Mouse (Mus musculus): ENCODE measurements around the gene Usp20. TPM values are rescaled to one million over a fixed set of nuclear protein-coding genes. Genes with fewer than 3 reads are reported as not detected.
"Not testable (repeated sequence)": the region's sequence is repeated elsewhere in the genome, so short reads cannot be mapped to it uniquely, and the experiment has no call there.

The Usp20 gene
- 11.2 and 14.8 TPM in 2 replicates for polyA plus RNA-seq (2014; fragmentation: Nextera tagmentation; extraction: Ambion mirVana)

GRCm38 (mm10) chr2:30981790-30982513, at the start of gene Usp20, which contains the start of gene BC005624:
Gene Usp20, plus strand, starts transcription at chr2:30982279.
Gene BC005624, minus strand, starts transcription at chr2:30982201.
- Histone ChIP-seq H3K9ac (ENCODE audit: low read depth, low read length) (peak within 1 kb of the TSS; percentile 74), H3K4me1 (ENCODE audit: control insufficient read depth, insufficient read depth, low read length) (peaks cover 19% of the 10 kb centered on the region), H3K27ac (ENCODE audit: low read depth, low read length) (peak within 1 kb of the TSS; percentile 17), H3K4me2 (peak within 1 kb of the TSS; percentile 91), H3K9me3 (replicated peaks; ENCODE audit: control insufficient read depth, low read length) (no peaks in the 10 kb centered on the region), H3K4me3 (ENCODE audit: low read depth, low read length) (peak within 1 kb of the TSS; percentile 85), H3K27me3 (ENCODE audit: control insufficient read depth, insufficient read depth, low read length) (no peaks in the 10 kb centered on the region), H3K36me3 (ENCODE audit: control insufficient read depth, insufficient read depth, low read length) (peaks cover 18% of the 10 kb centered on the region; the same call in 1 of the 2 replicates)
- WGBS (ENCODE audit: insufficient replicate concordance) = under 1% methylated on average over 66 of the region's 66 CpGs
- peak; percentile 96 for ATAC-seq (replicated peaks; ENCODE audit: insufficient number of reproducible peaks, low FRiP score, low TSS enrichment)

GRCm38 (mm10) chr2:30933032-30933431, 49.0 kb upstream of the Usp20 start:
- Histone ChIP-seq H3K9ac (ENCODE audit: low read depth, low read length) (no peak overlapping the region), H3K4me2 (no peak overlapping the region), H3K27me3 (ENCODE audit: control insufficient read depth, insufficient read depth, low read length) (no peaks in the 10 kb centered on the region), H3K4me3 (ENCODE audit: low read depth, low read length) (no peak overlapping the region), H3K27ac (ENCODE audit: low read depth, low read length) (no peak overlapping the region), H3K9me3 (replicated peaks; ENCODE audit: control insufficient read depth, low read length) (no peaks in the 10 kb centered on the region), H3K36me3 (ENCODE audit: control insufficient read depth, insufficient read depth, low read length) (no peaks in the 10 kb centered on the region), H3K4me1 (ENCODE audit: control insufficient read depth, insufficient read depth, low read length) (peaks cover 10% of the 10 kb centered on the region; the same call in 1 of the 2 replicates)
- 66% methylated on average over 6 of the region's 6 CpGs for WGBS (ENCODE audit: insufficient replicate concordance)
- ATAC-seq (replicated peaks; ENCODE audit: insufficient number of reproducible peaks, low FRiP score, low TSS enrichment) = no peak

GRCm38 (mm10) chr2:30933917-30934450, 48.1 kb upstream of the Usp20 start:
- peaks cover 8% of the 10 kb centered on the region; the same call in 1 of the 2 replicates for H3K4me1 ChIP-seq (ENCODE audit: control insufficient read depth, insufficient read depth, low read length)
- no peak overlapping the region for H3K4me3 ChIP-seq (ENCODE audit: low read depth, low read length)
- no peak for ATAC-seq (replicated peaks; ENCODE audit: insufficient number of reproducible peaks, low FRiP score, low TSS enrichment)
- no peaks in the 10 kb centered on the region for H3K9me3 ChIP-seq (replicated peaks; ENCODE audit: control insufficient read depth, low read length)
- H3K9ac ChIP-seq (ENCODE audit: low read depth, low read length) = no peak overlapping the region
- H3K27me3 ChIP-seq (ENCODE audit: control insufficient read depth, insufficient read depth, low read length) = no peaks in the 10 kb centered on the region
- H3K4me2 ChIP-seq = no peak overlapping the region
- no peak overlapping the region for H3K27ac ChIP-seq (ENCODE audit: low read depth, low read length)
- H3K36me3 ChIP-seq (ENCODE audit: control insufficient read depth, insufficient read depth, low read length) = no peaks in the 10 kb centered on the region
- 18% methylated on average over 7 of the region's 7 CpGs for WGBS (ENCODE audit: insufficient replicate concordance)

DNA sequence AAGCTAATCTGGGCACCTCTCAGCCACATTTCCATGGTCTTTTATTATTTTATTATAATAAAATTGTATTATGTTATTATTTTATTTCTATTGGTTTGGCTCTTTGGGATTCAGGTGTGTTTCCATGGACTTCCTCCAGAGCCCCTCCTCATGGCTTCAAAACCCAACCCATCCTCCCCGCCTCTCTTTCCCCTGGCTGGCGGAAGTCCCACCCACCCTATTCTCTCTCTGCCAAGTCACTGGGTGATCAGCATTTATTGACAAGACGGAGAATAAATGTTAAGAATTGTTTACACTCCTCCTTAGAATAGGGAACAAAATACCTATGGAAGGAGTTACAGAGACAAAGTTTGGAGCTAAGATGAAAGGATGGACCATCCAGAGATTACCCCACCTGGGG, 45.3 kb upstream of the Usp20 start:
- 78% methylated on average over 3 of the region's 3 CpGs for WGBS (ENCODE audit: insufficient replicate concordance)
- Histone ChIP-seq H3K9ac (ENCODE audit: low read depth, low read length) (no peak overlapping the region), H3K27ac (ENCODE audit: low read depth, low read length) (no peak overlapping the region), H3K4me2 (no peak overlapping the region), H3K4me3 (ENCODE audit: low read depth, low read length) (no peak overlapping the region), H3K4me1 (ENCODE audit: control insufficient read depth, insufficient read depth, low read length) (no peaks in the 10 kb centered on the region), H3K27me3 (ENCODE audit: control insufficient read depth, insufficient read depth, low read length) (no peaks in the 10 kb centered on the region), H3K36me3 (ENCODE audit: control insufficient read depth, insufficient read depth, low read length) (no peaks in the 10 kb centered on the region), H3K9me3 (replicated peaks; ENCODE audit: control insufficient read depth, low read length) (no peaks in the 10 kb centered on the region)
- no peak for ATAC-seq (replicated peaks; ENCODE audit: insufficient number of reproducible peaks, low FRiP score, low TSS enrichment)

DNA sequence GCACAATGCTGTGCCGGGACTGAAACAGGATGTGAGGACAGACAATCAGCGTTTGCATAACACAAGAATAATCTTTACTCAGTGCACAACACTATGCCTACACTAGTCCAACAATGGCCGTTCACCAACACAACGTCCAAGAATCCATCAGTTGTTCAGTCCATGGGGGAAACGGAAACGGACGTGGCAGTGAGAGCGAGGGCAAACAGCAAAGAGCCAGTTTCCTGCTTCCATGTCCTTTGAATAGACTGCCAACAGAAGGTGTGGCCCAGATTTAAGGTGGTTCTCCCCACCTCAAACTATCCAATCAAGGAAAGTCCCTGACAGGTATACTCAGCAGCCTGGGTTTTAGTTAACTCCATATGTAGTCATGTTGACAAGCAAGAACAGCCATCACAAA, 44.3 kb upstream of the Usp20 start:
- Histone ChIP-seq H3K36me3 (ENCODE audit: control insufficient read depth, insufficient read depth, low read length) (no peaks in the 10 kb centered on the region), H3K4me2 (no peak overlapping the region), H3K27me3 (ENCODE audit: control insufficient read depth, insufficient read depth, low read length) (no peaks in the 10 kb centered on the region), H3K4me3 (ENCODE audit: low read depth, low read length) (no peak overlapping the region), H3K9me3 (replicated peaks; ENCODE audit: control insufficient read depth, low read length) (no peaks in the 10 kb centered on the region), H3K4me1 (ENCODE audit: control insufficient read depth, insufficient read depth, low read length) (no peaks in the 10 kb centered on the region), H3K9ac (ENCODE audit: low read depth, low read length) (no peak overlapping the region), H3K27ac (ENCODE audit: low read depth, low read length) (no peak overlapping the region)
- WGBS (ENCODE audit: insufficient replicate concordance) = 72% methylated on average over 8 of the region's 8 CpGs
- ATAC-seq (replicated peaks; ENCODE audit: insufficient number of reproducible peaks, low FRiP score, low TSS enrichment) = no peak

GRCm38 (mm10) chr2:30938574-30938991, 43.5 kb upstream of the Usp20 start:
- no peaks in the 10 kb centered on the region for H3K4me1 ChIP-seq (ENCODE audit: control insufficient read depth, insufficient read depth, low read length)
- WGBS (ENCODE audit: insufficient replicate concordance) = 30% methylated on average over 4 of the region's 4 CpGs
- H3K9me3 ChIP-seq (replicated peaks; ENCODE audit: control insufficient read depth, low read length) = no peaks in the 10 kb centered on the region
- no peak overlapping the region for H3K4me2 ChIP-seq
- H3K9ac ChIP-seq (ENCODE audit: low read depth, low read length) = no peak overlapping the region
- no peaks in the 10 kb centered on the region; the same call in 1 of the 2 replicates for H3K27me3 ChIP-seq (ENCODE audit: control insufficient read depth, insufficient read depth, low read length)
- H3K4me3 ChIP-seq (ENCODE audit: low read depth, low read length) = no peak overlapping the region
- no peak for ATAC-seq (replicated peaks; ENCODE audit: insufficient number of reproducible peaks, low FRiP score, low TSS enrichment)
- H3K36me3 ChIP-seq (ENCODE audit: control insufficient read depth, insufficient read depth, low read length) = no peaks in the 10 kb centered on the region
- H3K27ac ChIP-seq (ENCODE audit: low read depth, low read length) = no peak overlapping the region

- no peak overlapping the region for H3K9ac ChIP-seq (ENCODE audit: low read depth, low read length)
- H3K4me3 ChIP-seq (ENCODE audit: low read depth, low read length) = no peak overlapping the region
- H3K9me3 ChIP-seq (replicated peaks; ENCODE audit: control insufficient read depth, low read length) = no peaks in the 10 kb centered on the region
- H3K4me1 ChIP-seq (ENCODE audit: control insufficient read depth, insufficient read depth, low read length) = no peaks in the 10 kb centered on the region
- no peak for ATAC-seq (replicated peaks; ENCODE audit: insufficient number of reproducible peaks, low FRiP score, low TSS enrichment)
- H3K36me3 ChIP-seq (ENCODE audit: control insufficient read depth, insufficient read depth, low read length) = no peaks in the 10 kb centered on the region
- 85% methylated on average over 5 of the region's 5 CpGs for WGBS (ENCODE audit: insufficient replicate concordance)
- no peak overlapping the region for H3K4me2 ChIP-seq
- H3K27ac ChIP-seq (ENCODE audit: low read depth, low read length) = no peak overlapping the region
- H3K27me3 ChIP-seq (ENCODE audit: control insufficient read depth, insufficient read depth, low read length) = no peaks in the 10 kb centered on the region; the same call in 1 of the 2 replicates
These were observed 40.5 kb upstream of the Usp20 start for GRCm38 (mm10) chr2:30941586-30941985.

GRCm38 (mm10) chr2:30942116-30942515, 40.0 kb upstream of the Usp20 start:
- not testable (repeated sequence) for H3K4me3 ChIP-seq (ENCODE audit: low read depth, low read length); H3K27ac ChIP-seq (ENCODE audit: low read depth, low read length); H3K4me1 ChIP-seq (ENCODE audit: control insufficient read depth, insufficient read depth, low read length); H3K9ac ChIP-seq (ENCODE audit: low read depth, low read length); H3K9me3 ChIP-seq (replicated peaks; ENCODE audit: control insufficient read depth, low read length); H3K4me2 ChIP-seq; H3K27me3 ChIP-seq (ENCODE audit: control insufficient read depth, insufficient read depth, low read length); H3K36me3 ChIP-seq (ENCODE audit: control insufficient read depth, insufficient read depth, low read length); ATAC-seq (replicated peaks; ENCODE audit: insufficient number of reproducible peaks, low FRiP score, low TSS enrichment)
- WGBS (ENCODE audit: insufficient replicate concordance) = 49% methylated on average over 7 of the region's 7 CpGs
